Mouse (Mus musculus) intestine, embryonic 16.5 days (tissue): ENCODE results near the gene Gm11127. TPM values are rescaled to one million over a fixed set of nuclear protein-coding genes. Genes with fewer than 3 reads are reported as not detected.

Experiments
- ATAC-seq: fragments of 200-750 bp; cut with Nextera tagmentation; 2 replicates; pipeline ENCODE4 v1.8.0; 2017; ENCODE audit warnings: moderate TSS enrichment, moderate library complexity
- H3K27ac ChIP-seq: fragments of 300-500 bp; sonication (generic); 2 replicates; pipeline ENCODE4 v1.5.1; 2014; ENCODE audit warnings: mild to moderate bottlenecking, low read length
- H3K27me3 ChIP-seq: fragments of 300-500 bp; sonication (generic); replicated peaks from 2 replicates; pipeline ENCODE4 v1.6.1; 2014; ENCODE audit warnings: low read length, control low read depth, mixed read lengths; ENCODE audit not compliant: control insufficient read depth, insufficient read depth
- H3K36me3 ChIP-seq: fragments of 300-500 bp; sonication (generic); 2 replicates; pipeline ENCODE4 v1.6.1; 2014; ENCODE audit warnings: low read length, control low read depth; ENCODE audit not compliant: control insufficient read depth, insufficient read depth
- H3K4me1 ChIP-seq: fragments of 300-500 bp; sonication (generic); 2 replicates; pipeline ENCODE4 v1.6.1; 2014; ENCODE audit warnings: low read length, control low read depth, mixed read lengths; ENCODE audit not compliant: control insufficient read depth, insufficient read depth
- H3K4me2 ChIP-seq: fragments of 300-500 bp; sonication (generic); 2 replicates; pipeline ENCODE4 v1.6.1; 2014; ENCODE audit warnings: low read depth, low read length, control low read depth
- H3K4me3 ChIP-seq: fragments of 300-500 bp; sonication (generic); 2 replicates; pipeline ENCODE4 v1.5.1; 2014; ENCODE audit warnings: mild to moderate bottlenecking, low read length
- H3K9ac ChIP-seq: fragments of 300-500 bp; sonication (generic); 2 replicates; pipeline ENCODE4 v1.6.1; 2014; ENCODE audit warnings: low read depth, low read length
- H3K9me3 ChIP-seq: fragments of 300-500 bp; sonication (generic); 2 replicates; pipeline ENCODE4 v1.6.1; 2016; ENCODE audit warnings: low read length, control low read depth; ENCODE audit not compliant: control insufficient read depth
- WGBS: fragments of 180-500 bp; shearing (Covaris S2); extraction: QIAGEN DNeasy Blood & Tissue Kit; methylation state at CpG from one replicate; pipeline ENCODE4 v1.1.7; 2014; 5-methylcytosine and 5-hydroxymethylcytosine counted together
- polyA plus RNA-seq: library from polyadenylated mRNA; unstranded; fragments of >200 nt; fragmentation: Nextera tagmentation; extraction: Ambion mirVana; gene quantifications from 2 replicates; pipeline ENCODE4 v1.2.1, GENCODE M21; 2015

The Gm11127 gene
- polyA plus RNA-seq, 1 experiment from 2014 or later: 7.2 TPM

GRCm38 (mm10) chr17:36025901-36026300, 32.3 kb downstream of the Gm11127 start:
- 59% methylated on average over 4 of the region's 4 CpGs for WGBS
- Histone ChIP-seq H3K4me3 (no peak overlapping the region), H3K4me1 (peaks cover 9% of the 10 kb centered on the region), H3K27ac (no peak overlapping the region), H3K9me3 (no peaks in the 10 kb centered on the region), H3K36me3 (no peaks in the 10 kb centered on the region), H3K27me3 (no peaks in the 10 kb centered on the region), H3K4me2 (no peak overlapping the region), H3K9ac (no peak overlapping the region)
- no peak for ATAC-seq

DNA sequence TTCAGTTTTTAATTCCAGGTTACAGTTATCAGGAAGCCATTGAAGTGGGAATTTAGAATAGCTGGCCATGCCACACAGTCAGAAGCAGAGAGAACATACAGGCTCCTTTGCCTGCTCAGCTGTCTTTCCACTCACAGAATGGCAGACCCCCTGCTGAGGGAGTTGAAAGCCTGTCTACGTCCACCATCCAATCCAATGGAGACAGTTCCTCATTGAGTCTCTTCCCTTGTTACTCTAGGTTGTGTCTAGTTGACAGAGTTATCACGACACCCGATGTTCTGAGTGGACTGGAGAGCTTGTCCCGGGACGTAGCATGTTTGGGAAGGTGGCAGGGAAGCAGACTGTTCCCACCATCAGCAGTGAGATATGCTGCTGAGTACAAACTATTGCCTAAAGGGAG, 33.0 kb downstream of the Gm11127 start:
- no peak overlapping the region for H3K9ac ChIP-seq
- no peaks in the 10 kb centered on the region for H3K27me3 ChIP-seq
- peaks cover 9% of the 10 kb centered on the region for H3K4me1 ChIP-seq
- H3K4me3 ChIP-seq: no peak overlapping the region
- no peak overlapping the region for H3K4me2 ChIP-seq
- 75% methylated on average over 5 of the region's 5 CpGs for WGBS
- ATAC-seq: no peak
- H3K36me3 ChIP-seq: no peaks in the 10 kb centered on the region
- no peak overlapping the region for H3K27ac ChIP-seq
- H3K9me3 ChIP-seq: no peaks in the 10 kb centered on the region

GRCm38 (mm10) chr17:36023710-36024654, 34.2 kb downstream of the Gm11127 start:
- H3K27ac ChIP-seq: peak overlapping the region; percentile 33
- H3K4me1 ChIP-seq: peaks cover 9% of the 10 kb centered on the region
- no peak overlapping the region for H3K4me3 ChIP-seq
- H3K27me3 ChIP-seq: no peaks in the 10 kb centered on the region
- no peaks in the 10 kb centered on the region for H3K9me3 ChIP-seq
- H3K4me2 ChIP-seq: no peak overlapping the region; the same call in 1 of the 2 replicates
- ATAC-seq: peak; percentile 64; the same call in 1 of the 2 replicates
- H3K36me3 ChIP-seq: no peaks in the 10 kb centered on the region
- no peak overlapping the region for H3K9ac ChIP-seq
- 52% methylated on average over 9 of the region's 9 CpGs for WGBS

DNA sequence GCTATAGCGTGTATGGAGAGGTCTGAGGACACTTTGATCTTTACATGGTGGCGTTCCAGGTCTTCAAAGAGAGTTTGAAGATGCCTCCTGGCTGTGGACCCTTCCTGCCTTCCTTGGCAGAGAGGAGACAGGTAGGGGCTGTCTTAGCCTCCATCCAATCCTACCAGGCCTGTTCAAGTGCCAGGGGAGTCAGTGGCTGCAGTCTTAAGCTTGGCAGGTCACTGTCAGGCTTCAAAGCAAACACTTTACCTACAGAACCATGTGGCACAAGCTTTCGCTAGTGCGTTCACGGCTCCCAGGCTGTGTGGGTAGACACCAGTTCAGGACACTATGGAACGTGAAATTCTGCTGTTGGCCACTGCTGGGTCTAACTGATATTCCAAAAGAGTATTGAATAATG, 35.2 kb downstream of the Gm11127 start:
- no peak for ATAC-seq
- Histone ChIP-seq H3K4me2 (no peak overlapping the region), H3K4me3 (no peak overlapping the region), H3K9ac (no peak overlapping the region), H3K27ac (no peak overlapping the region), H3K36me3 (no peaks in the 10 kb centered on the region), H3K27me3 (no peaks in the 10 kb centered on the region), H3K4me1 (peaks cover 9% of the 10 kb centered on the region), H3K9me3 (no peaks in the 10 kb centered on the region)
- WGBS: 93% methylated on average over 6 of the region's 6 CpGs

GRCm38 (mm10) chr17:36022098-36022497, 36.1 kb downstream of the Gm11127 start:
- Histone ChIP-seq H3K4me3 (no peak overlapping the region), H3K4me1 (peaks cover 9% of the 10 kb centered on the region), H3K9me3 (no peaks in the 10 kb centered on the region), H3K27ac (no peak overlapping the region), H3K36me3 (no peaks in the 10 kb centered on the region), H3K9ac (no peak overlapping the region), H3K27me3 (no peaks in the 10 kb centered on the region), H3K4me2 (no peak overlapping the region)
- ATAC-seq: no peak
- WGBS: 93% methylated on average over 9 of the region's 9 CpGs

GRCm38 (mm10) chr17:36021309-36021708, 36.9 kb downstream of the Gm11127 start:
- Histone ChIP-seq H3K4me3 (no peak overlapping the region), H3K4me2 (no peak overlapping the region), H3K9ac (no peak overlapping the region), H3K4me1 (peaks cover 9% of the 10 kb centered on the region), H3K36me3 (no peaks in the 10 kb centered on the region), H3K27ac (no peak overlapping the region), H3K27me3 (no peaks in the 10 kb centered on the region), H3K9me3 (no peaks in the 10 kb centered on the region)
- WGBS: 90% methylated on average over 1 of the region's 1 CpGs
- no peak for ATAC-seq

GRCm38 (mm10) chr17:36020191-36021073, 37.7 kb downstream of the Gm11127 start, which contains the start of gene H2-T24:
TSS of gene H2-T24 (minus strand) at chr17:36020560.
- H3K4me1 ChIP-seq: peaks cover 9% of the 10 kb centered on the region
- H3K27ac ChIP-seq: peak within 1 kb of the TSS; percentile 51
- peak; percentile 86 for ATAC-seq
- no peak within 1 kb of the TSS for H3K9ac ChIP-seq
- H3K36me3 ChIP-seq: no peaks in the 10 kb centered on the region
- 30% methylated on average over 15 of the region's 15 CpGs for WGBS
- H3K4me2 ChIP-seq: peak within 1 kb of the TSS; percentile 36; the same call in 1 of the 2 replicates
- no peaks in the 10 kb centered on the region for H3K27me3 ChIP-seq
- H3K4me3 ChIP-seq: peak within 1 kb of the TSS; percentile 18
- no peaks in the 10 kb centered on the region for H3K9me3 ChIP-seq

DNA sequence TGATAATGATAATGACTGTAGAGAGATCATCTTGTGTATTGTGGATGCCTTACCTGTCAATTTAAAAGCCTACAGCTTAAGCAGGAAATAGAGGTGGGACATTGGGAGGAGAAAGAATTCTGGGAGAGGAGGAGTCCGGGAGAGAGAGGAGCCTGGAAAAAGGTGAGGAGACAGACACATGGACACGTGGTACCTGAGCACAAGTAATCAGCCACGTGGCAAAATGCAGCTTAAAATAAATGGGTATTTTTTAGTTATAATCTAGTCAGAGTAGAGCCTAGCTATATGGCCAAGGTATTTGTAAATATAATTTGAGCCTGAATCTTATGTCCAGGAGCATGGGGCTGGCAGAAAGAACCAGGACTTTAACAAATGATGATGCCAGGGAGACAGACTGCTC, 38.7 kb downstream of the Gm11127 start:
- Histone ChIP-seq H3K4me2 (no peak overlapping the region), H3K27ac (no peak overlapping the region), H3K4me3 (no peak overlapping the region), H3K9ac (no peak overlapping the region), H3K9me3 (no peaks in the 10 kb centered on the region), H3K4me1 (peaks cover 9% of the 10 kb centered on the region), H3K36me3 (no peaks in the 10 kb centered on the region; the same call in 1 of the 2 replicates), H3K27me3 (no peaks in the 10 kb centered on the region)
- ATAC-seq: no peak
- 60% methylated on average over 3 of the region's 3 CpGs for WGBS

GRCm38 (mm10) chr17:36018979-36019378, 39.2 kb downstream of the Gm11127 start:
- Histone ChIP-seq H3K9ac (no peak overlapping the region), H3K27ac (no peak overlapping the region), H3K4me1 (peaks cover 3% of the 10 kb centered on the region; the same call in 1 of the 2 replicates), H3K4me3 (no peak overlapping the region), H3K9me3 (no peaks in the 10 kb centered on the region), H3K4me2 (no peak overlapping the region), H3K36me3 (no peaks in the 10 kb centered on the region; the same call in 1 of the 2 replicates), H3K27me3 (no peaks in the 10 kb centered on the region)
- ATAC-seq: no peak
- 66% methylated on average over 2 of the region's 2 CpGs for WGBS
